Mouse (Mus musculus) testis, adult 2 months (tissue): ENCODE measurements at regions not wholly inside any gene's neighbourhood (a gene's known extent, or its start where the extent isn't known, plus 50 kb on each side); places are given as distances from the start of the nearest gene placed in this dataset.
"Not testable (repeated sequence)": the region's sequence is repeated elsewhere in the genome, so short reads cannot be mapped to it uniquely, and the experiment has no call there.

Experiments
- CTCF ChIP-seq: fragments of 200-500 bp; IDR thresholded peaks from 2 replicates; pipeline ENCODE4 v1.5.1; 2012; ENCODE audit warnings: low read depth, mild to moderate bottlenecking, inconsistent platforms, low read length, moderate library complexity; ENCODE audit not compliant: control insufficient read depth, insufficient read depth, insufficient replicate concordance
- POLR2A ChIP-seq: fragments of 200-500 bp; IDR thresholded peaks from 2 replicates; pipeline ENCODE4 v1.6.1; 2012; ENCODE audit warnings: low read depth, mild to moderate bottlenecking, inconsistent platforms, low read length, moderate library complexity; ENCODE audit not compliant: control insufficient read depth

DNA sequence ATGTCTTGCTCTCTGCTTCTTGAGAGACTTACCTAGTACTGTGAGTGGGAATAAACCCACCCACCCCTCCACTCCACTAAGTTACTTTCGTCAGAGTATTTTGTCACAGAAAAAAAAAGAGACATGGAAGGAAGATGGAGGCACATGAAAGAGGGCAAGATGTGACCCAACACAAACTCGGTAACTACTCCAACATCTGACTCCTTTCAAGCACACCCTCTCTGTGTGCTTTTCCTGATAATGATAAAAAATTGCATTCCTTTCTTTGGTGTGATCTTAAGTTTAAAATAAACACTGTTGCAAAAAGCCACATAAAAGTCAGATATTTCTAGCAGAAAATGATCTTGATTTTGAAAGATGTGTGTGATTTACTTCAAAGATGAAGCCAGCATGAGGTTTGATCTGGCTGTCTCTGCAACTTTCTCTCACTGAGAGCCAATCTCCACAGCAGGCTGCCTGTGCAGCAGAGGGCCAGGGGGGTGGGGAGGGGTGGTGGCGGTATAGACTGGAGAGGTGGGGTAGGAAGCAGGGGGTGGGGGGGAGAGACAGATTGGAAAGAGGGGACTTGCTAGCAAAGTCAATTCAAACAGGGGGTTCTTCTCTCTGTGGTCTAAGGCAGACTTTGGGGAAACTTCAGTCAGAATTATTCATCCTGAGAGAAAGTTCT is 153.2 kb downstream of the Tcp10c start:
- TF ChIP-seq POLR2A, CTCF: not testable (repeated sequence)
